Mouse (Mus musculus) stomach, postnatal 0 days (tissue): Measurements from ENCODE around the gene Ceacam18. TPM values are rescaled to one million over a fixed set of nuclear protein-coding genes. Genes with fewer than 3 reads are reported as not detected.

Experiments
- ATAC-seq: fragments of 200-750 bp; cut with Nextera tagmentation; 2 replicates; pipeline ENCODE4 v1.8.0; 2017; ENCODE audit not compliant: low FRiP score, low TSS enrichment
- DNase-seq: peaks from one replicate; pipeline ENCODE4 v3.0.0-alpha.2; 2016; ENCODE audit warnings: low spot score
- H3K27ac ChIP-seq: fragments of 300-500 bp; sonication (generic); replicated peaks from 2 replicates; pipeline ENCODE4 v1.5.1; 2014; ENCODE audit warnings: mild to moderate bottlenecking, control low read depth
- H3K27me3 ChIP-seq: fragments of 300-500 bp; sonication (generic); 2 replicates; pipeline ENCODE4 v1.6.1; 2014; ENCODE audit warnings: low read length; ENCODE audit not compliant: control insufficient read depth, insufficient read depth
- H3K36me3 ChIP-seq: fragments of 300-500 bp; sonication (generic); 2 replicates; pipeline ENCODE4 v1.6.1; 2014; ENCODE audit warnings: low read length, mixed read lengths; ENCODE audit not compliant: control insufficient read depth, insufficient read depth
- H3K4me1 ChIP-seq: fragments of 300-500 bp; sonication (generic); replicated peaks from 2 replicates; pipeline ENCODE4 v1.6.1; 2014; ENCODE audit warnings: antibody characterized with exemption; ENCODE audit not compliant: control insufficient read depth, insufficient read depth
- H3K4me2 ChIP-seq: fragments of 300-500 bp; sonication (generic); replicated peaks from 2 replicates; pipeline ENCODE4 v1.6.1; 2014; ENCODE audit warnings: low read depth, mild to moderate bottlenecking, control low read depth, moderate library complexity
- H3K4me3 ChIP-seq: fragments of 300-500 bp; sonication (generic); 2 replicates; pipeline ENCODE4 v1.5.1; 2014; ENCODE audit warnings: low read depth, low read length, control low read depth
- H3K9ac ChIP-seq: fragments of 300-500 bp; sonication (generic); 2 replicates; pipeline ENCODE4 v1.6.1; 2014; ENCODE audit warnings: mild to moderate bottlenecking, low read length, control low read depth, mixed read lengths
- H3K9me3 ChIP-seq: fragments of 300-500 bp; sonication (generic); 2 replicates; pipeline ENCODE4 v1.6.1; 2016; ENCODE audit warnings: low read length; ENCODE audit not compliant: control insufficient read depth
- CTCF ChIP-seq: IDR thresholded peaks from 2 replicates; pipeline ENCODE4 v1.5.1; 2016; ENCODE audit warnings: antibody characterized with exemption, low read depth, mild to moderate bottlenecking, moderate library complexity
- EP300 ChIP-seq: optimal IDR thresholded peaks from 2 replicates; pipeline ENCODE3; 2016; ENCODE audit warnings: antibody characterized with exemption
- WGBS: fragments of 180-500 bp; shearing (Covaris S2); extraction: QIAGEN DNeasy Blood & Tissue Kit; methylation state at CpG from one replicate; pipeline ENCODE4 v1.1.7; 2014; 5-methylcytosine and 5-hydroxymethylcytosine counted together
- polyA plus RNA-seq: library from polyadenylated mRNA; unstranded; fragments of >200 nt; fragmentation: Nextera tagmentation; extraction: Ambion mirVana; gene quantifications from 2 replicates; pipeline ENCODE4 v1.2.1, GENCODE M21; 2015

The Ceacam18 gene
- polyA plus RNA-seq, 1 experiment from 2014 or later: 0.07 TPM

DNA sequence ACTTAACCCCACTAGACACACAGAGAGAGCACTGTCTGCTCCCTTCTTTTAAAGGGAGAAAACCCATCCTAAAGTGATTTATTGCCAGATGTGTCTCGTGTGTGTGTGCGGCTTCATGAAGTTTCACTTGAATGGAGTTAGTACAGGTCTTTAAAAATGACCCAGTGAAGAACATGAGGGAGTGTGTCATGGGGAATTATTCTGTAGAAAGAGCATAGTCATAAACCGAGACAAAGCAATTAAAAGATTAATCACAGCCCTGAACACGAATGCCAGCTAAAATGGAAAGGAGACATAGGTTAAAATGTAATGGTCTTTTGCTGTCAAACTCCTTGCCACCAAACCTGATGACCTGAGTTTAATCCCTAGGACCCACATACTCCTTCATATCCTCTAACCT, 567 bp upstream of the Ceacam18 start:
- no peaks in the 10 kb centered on the region for H3K4me1 ChIP-seq
- H3K36me3 ChIP-seq: no peaks in the 10 kb centered on the region
- H3K9ac ChIP-seq: no peak overlapping the region
- 54% methylated on average over 4 of the region's 4 CpGs for WGBS
- no peak overlapping the region for H3K27ac ChIP-seq
- no peaks in the 10 kb centered on the region for H3K9me3 ChIP-seq
- ATAC-seq: no peak
- TF ChIP-seq EP300: no peak
- no peak for TF ChIP-seq CTCF
- H3K27me3 ChIP-seq: no peaks in the 10 kb centered on the region
- no peak overlapping the region for H3K4me2 ChIP-seq
- no peak for DNase-seq
- H3K4me3 ChIP-seq: no peak overlapping the region

DNA sequence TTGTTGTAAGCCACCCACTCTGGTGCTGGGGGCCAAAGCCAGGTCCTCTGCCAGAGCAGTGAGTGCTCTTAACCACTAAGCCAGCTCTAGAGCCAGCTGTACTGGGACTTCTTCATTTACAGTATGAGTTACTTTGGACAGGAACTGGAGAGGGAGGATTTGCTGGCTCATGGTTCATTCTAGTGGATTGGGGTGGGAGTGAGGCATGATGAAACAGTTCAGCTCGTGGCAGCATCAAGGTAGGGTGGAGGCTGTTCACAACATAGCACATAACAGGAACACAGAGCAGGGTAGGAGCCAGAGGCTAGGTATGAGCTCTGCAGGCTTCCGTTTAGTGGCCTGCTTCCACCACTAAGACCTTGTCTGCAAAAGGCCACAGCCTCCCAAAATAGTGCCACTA, 1.7 kb downstream of the Ceacam18 start:
- no peak for ATAC-seq
- WGBS: 56% methylated on average over 2 of the region's 2 CpGs
- Histone ChIP-seq H3K9ac (no peak overlapping the region), H3K27ac (no peak overlapping the region), H3K9me3 (no peaks in the 10 kb centered on the region), H3K4me3 (no peak overlapping the region), H3K4me2 (no peak overlapping the region), H3K36me3 (no peaks in the 10 kb centered on the region), H3K27me3 (no peaks in the 10 kb centered on the region), H3K4me1 (no peaks in the 10 kb centered on the region)
- DNase-seq: no peak
- TF ChIP-seq CTCF: no peak
- TF ChIP-seq EP300: no peak

DNA sequence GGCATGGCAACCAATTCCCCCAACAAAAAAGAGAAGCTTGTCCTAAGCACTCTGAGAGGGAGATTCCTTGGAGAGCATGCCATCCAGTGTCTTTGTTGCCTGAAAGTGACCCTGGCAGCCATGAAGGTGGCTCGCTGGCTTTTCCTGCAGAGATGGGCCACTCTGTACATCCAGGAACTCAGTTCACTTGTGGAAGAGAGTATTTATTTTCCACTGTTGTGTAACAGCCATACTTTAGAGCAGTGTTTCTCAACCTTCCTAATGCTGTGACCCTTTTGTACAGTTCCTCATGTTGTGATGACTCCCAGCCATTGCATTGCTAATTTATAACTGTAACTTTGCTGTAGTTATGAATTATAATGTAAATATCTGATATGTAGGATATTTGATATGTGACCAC, 2.6 kb downstream of the Ceacam18 start:
- no peak overlapping the region for H3K9ac ChIP-seq
- DNase-seq (no peak), ATAC-seq (no peak)
- H3K4me1 ChIP-seq: no peaks in the 10 kb centered on the region
- H3K27me3 ChIP-seq: no peaks in the 10 kb centered on the region
- WGBS: 76% methylated on average over 1 of the region's 1 CpGs
- no peak for TF ChIP-seq CTCF
- no peak for TF ChIP-seq EP300
- H3K27ac ChIP-seq: no peak overlapping the region
- no peaks in the 10 kb centered on the region for H3K9me3 ChIP-seq
- no peak overlapping the region for H3K4me3 ChIP-seq
- H3K36me3 ChIP-seq: no peaks in the 10 kb centered on the region
- no peak overlapping the region for H3K4me2 ChIP-seq

- no peaks in the 10 kb centered on the region for H3K4me1 ChIP-seq
- no peaks in the 10 kb centered on the region for H3K36me3 ChIP-seq
- no peaks in the 10 kb centered on the region for H3K9me3 ChIP-seq
- H3K9ac ChIP-seq: no peak overlapping the region
- no peak overlapping the region for H3K4me3 ChIP-seq
- DNase-seq (no peak), ATAC-seq (no peak)
- 73% methylated on average over 5 of the region's 5 CpGs for WGBS
- no peaks in the 10 kb centered on the region for H3K27me3 ChIP-seq
- TF ChIP-seq EP300 (no peak), CTCF (no peak)
- no peak overlapping the region for H3K27ac ChIP-seq
- no peak overlapping the region for H3K4me2 ChIP-seq
Measured at GRCm38 (mm10) chr7:43642587-43642986, 8.1 kb downstream of the Ceacam18 start.

DNA sequence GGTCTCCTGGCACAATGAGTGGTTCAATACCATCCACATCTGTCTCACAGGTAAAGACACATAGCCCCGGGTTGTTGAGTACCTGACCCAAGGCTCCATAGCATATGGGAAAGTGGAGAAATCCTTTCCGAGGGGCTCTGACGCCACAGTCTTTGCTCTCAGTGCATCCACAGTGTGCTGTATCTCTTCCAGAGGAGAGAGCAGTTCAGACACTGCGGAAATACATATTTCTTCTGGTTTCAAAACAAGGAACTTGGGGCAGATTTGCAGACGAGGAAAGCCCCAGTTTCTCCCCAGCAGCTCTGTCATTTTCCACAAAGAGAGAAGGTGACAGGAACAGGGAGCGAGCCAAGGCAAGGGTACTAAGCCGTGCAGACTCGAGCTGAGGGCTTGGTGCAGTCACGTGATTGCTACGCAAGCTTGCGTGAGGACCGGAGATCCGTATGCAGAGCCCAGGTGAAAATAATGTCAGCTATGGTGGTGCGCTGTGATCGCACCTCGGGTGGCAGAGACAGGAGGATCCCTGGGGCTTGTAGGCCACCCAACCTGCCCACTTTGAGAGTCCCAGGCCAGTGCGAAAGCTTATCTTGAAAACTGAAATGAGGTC, 8.6 kb downstream of the Ceacam18 start:
- DNase-seq (no peak), ATAC-seq (no peak)
- 74% methylated on average over 17 of the region's 17 CpGs for WGBS
- Histone ChIP-seq H3K4me1 (no peaks in the 10 kb centered on the region), H3K9ac (no peak overlapping the region), H3K4me2 (no peak overlapping the region), H3K27ac (no peak overlapping the region), H3K4me3 (no peak overlapping the region), H3K36me3 (no peaks in the 10 kb centered on the region), H3K9me3 (no peaks in the 10 kb centered on the region), H3K27me3 (no peaks in the 10 kb centered on the region)
- TF ChIP-seq CTCF: no peak
- TF ChIP-seq EP300: no peak

DNA sequence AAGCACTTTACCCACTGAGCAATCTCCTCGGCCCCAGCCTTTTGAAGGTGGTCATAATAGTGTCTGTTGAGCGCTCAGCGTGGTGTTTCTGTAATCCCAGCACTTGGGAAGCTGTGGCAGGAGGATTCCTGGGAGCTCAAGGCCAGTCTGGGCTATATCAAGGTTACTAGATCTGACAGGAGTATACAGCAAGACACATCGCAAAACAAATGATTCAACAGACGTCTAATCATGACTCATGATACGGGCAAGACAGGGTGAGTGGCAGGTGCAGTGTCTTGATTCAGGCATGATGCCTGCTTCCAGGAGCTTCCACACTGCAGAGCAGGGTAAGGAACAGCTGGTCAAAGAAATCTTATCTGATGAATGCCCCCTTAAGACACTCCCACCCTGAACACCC, 18.2 kb downstream of the Ceacam18 start:
- Histone ChIP-seq H3K4me3 (no peak overlapping the region), H3K9ac (no peak overlapping the region), H3K27ac (no peak overlapping the region), H3K9me3 (no peaks in the 10 kb centered on the region), H3K4me2 (no peak overlapping the region), H3K4me1 (no peaks in the 10 kb centered on the region), H3K27me3 (no peaks in the 10 kb centered on the region), H3K36me3 (no peaks in the 10 kb centered on the region)
- WGBS: 86% methylated on average over 6 of the region's 6 CpGs
- ATAC-seq (no peak), DNase-seq (no peak)
- TF ChIP-seq CTCF: no peak
- no peak for TF ChIP-seq EP300
